Mouse (Mus musculus) CH12.LX (cell line): Measurements from ENCODE around the gene Cadm1. TPM values are rescaled to one million over a fixed set of nuclear protein-coding genes. Genes with fewer than 3 reads are reported as not detected.

Experiments
- DNase-seq: peaks from one replicate; pipeline ENCODE4 v3.0.0-alpha.2; 2013; ENCODE audit errors: extremely low read depth
- H3K27ac ChIP-seq: 2 replicates; pipeline ENCODE4 v1.5.1; 2012; ENCODE audit warnings: low read depth, mild to moderate bottlenecking, control low read depth, moderate library complexity; ENCODE audit not compliant: insufficient read depth
- H3K27me3 ChIP-seq: replicated peaks from 2 replicates; pipeline ENCODE3; 2012; ENCODE audit warnings: inconsistent platforms
- H3K36me3 ChIP-seq, 2 experiments: replicated peaks in 1 of 2; 2 replicates each; pipeline versions ENCODE3 to v1.6.1; 2012; ENCODE audit warnings: inconsistent platforms in 1 of 2, low read length in 1 of 2, mild to moderate bottlenecking in 1 of 2, mixed read lengths in 1 of 2, moderate library complexity in 1 of 2; ENCODE audit not compliant: control insufficient read depth in 1 of 2, insufficient read depth in 1 of 2
- H3K4me1 ChIP-seq, 2 experiments: 2 replicates each; pipeline ENCODE4 v1.6.1; 2012; ENCODE audit warnings: inconsistent platforms in 1 of 2, moderate library complexity in 1 of 2; ENCODE audit not compliant: insufficient read depth in 2 of 2, control insufficient read depth in 1 of 2
- H3K4me2 ChIP-seq: 2 replicates; pipeline ENCODE4 v1.6.1; 2012; ENCODE audit warnings: low read depth, mild to moderate bottlenecking, control low read depth; ENCODE audit not compliant: poor library complexity, insufficient read depth, severe bottlenecking
- H3K4me3 ChIP-seq, 3 experiments: fragments of 150-350 bp in 1 of 3; sonication (generic) in 1 of 3; replicated peaks in 1 of 3; 2 replicates each; pipeline versions ENCODE3 to v1.5.1; 2011 to 2012; ENCODE audit warnings: low read depth in 2 of 3, low read length in 2 of 3, mild to moderate bottlenecking in 2 of 3, moderate library complexity in 2 of 3, control low read depth in 1 of 3, improper control_type of control experiment in 1 of 3, inconsistent platforms in 1 of 3, mixed read lengths in 1 of 3; ENCODE audit not compliant: poor library complexity in 1 of 3
- H3K79me2 ChIP-seq: replicated peaks from 2 replicates; pipeline ENCODE4 v1.6.1; 2012; ENCODE audit warnings: mild to moderate bottlenecking, moderate library complexity; ENCODE audit not compliant: control insufficient read depth, poor library complexity, insufficient read depth, severe bottlenecking; ENCODE audit errors: extremely low read depth
- H3K9ac ChIP-seq: 2 replicates; pipeline ENCODE4 v1.6.1; 2012; ENCODE audit warnings: low read depth, mild to moderate bottlenecking, control low read depth, moderate library complexity; ENCODE audit not compliant: insufficient read depth
- H3K9me3 ChIP-seq: replicated peaks from 2 replicates; pipeline ENCODE3; 2012; ENCODE audit warnings: low read length, inconsistent platforms, mixed read lengths
- BHLHE40 ChIP-seq: IDR thresholded peaks from 2 replicates; pipeline ENCODE4 v1.6.1; 2011; ENCODE audit warnings: mild to moderate bottlenecking, low read depth, low read length, improper control_type of control experiment
- CHD2 ChIP-seq: IDR thresholded peaks from 2 replicates; pipeline ENCODE4 v1.6.1; 2011; ENCODE audit warnings: low read length, improper control_type of control experiment
- CTCF ChIP-seq, 2 experiments: IDR thresholded peaks in 1 of 2; conservative IDR thresholded peaks in 1 of 2; 2 replicates each; pipeline ENCODE4 v1.5.1; 2011 to 2012; ENCODE audit warnings: low read depth in 2 of 2, low read length in 2 of 2, improper control_type of control experiment in 1 of 2, inconsistent platforms in 1 of 2, mild to moderate bottlenecking in 1 of 2, moderate library complexity in 1 of 2
- E2F4 ChIP-seq: IDR thresholded peaks from 2 replicates; pipeline ENCODE4 v1.6.1; 2011; ENCODE audit warnings: low read depth, low read length, improper control_type of control experiment; ENCODE audit not compliant: insufficient replicate concordance
- ELF1 ChIP-seq: IDR thresholded peaks from 2 replicates; pipeline ENCODE4 v1.6.1; 2014; ENCODE audit warnings: low read depth, mild to moderate bottlenecking, inconsistent platforms, low read length, improper control_type of control experiment
- EP300 ChIP-seq: IDR thresholded peaks from 2 replicates; pipeline ENCODE4 v1.6.1; 2011; ENCODE audit warnings: low read length, improper control_type of control experiment
- HCFC1 ChIP-seq: IDR thresholded peaks from 2 replicates; pipeline ENCODE4 v1.6.1; 2012; ENCODE audit warnings: low read depth, mild to moderate bottlenecking, inconsistent platforms, low read length, improper control_type of control experiment
- IRF4 ChIP-seq: IDR thresholded peaks from 2 replicates; pipeline ENCODE4 v1.6.1; 2014; ENCODE audit warnings: low read depth, mild to moderate bottlenecking, inconsistent platforms, low read length, improper control_type of control experiment
- JUN ChIP-seq: IDR thresholded peaks from 2 replicates; pipeline ENCODE4 v1.6.1; 2011; ENCODE audit warnings: low read depth, mild to moderate bottlenecking, low read length, improper control_type of control experiment, moderate library complexity; ENCODE audit not compliant: insufficient read depth
- JUND ChIP-seq: conservative IDR thresholded peaks from 2 replicates; pipeline ENCODE4 v1.6.1; 2011; ENCODE audit warnings: low read depth, low read length, improper control_type of control experiment
- KAT2A ChIP-seq: IDR thresholded peaks from 2 replicates; pipeline ENCODE4 v1.6.1; 2012; ENCODE audit warnings: low read length, improper control_type of control experiment, inconsistent platforms; ENCODE audit not compliant: insufficient replicate concordance
- MAX ChIP-seq: IDR thresholded peaks from 2 replicates; pipeline ENCODE4 v1.6.1; 2011; ENCODE audit warnings: low read length, improper control_type of control experiment
- MAZ ChIP-seq: IDR thresholded peaks from 2 replicates; pipeline ENCODE4 v1.6.1; 2012; ENCODE audit warnings: low read depth, mild to moderate bottlenecking, inconsistent platforms, low read length, improper control_type of control experiment, moderate library complexity
- MEF2A ChIP-seq: IDR thresholded peaks from 2 replicates; pipeline ENCODE4 v1.6.1; 2014; ENCODE audit warnings: low read depth, mild to moderate bottlenecking, inconsistent platforms, low read length, improper control_type of control experiment, borderline replicate concordance
- MXI1 ChIP-seq: IDR thresholded peaks from 2 replicates; pipeline ENCODE4 v1.6.1; 2011; ENCODE audit warnings: mild to moderate bottlenecking, low read depth, low read length, improper control_type of control experiment
- NELFE ChIP-seq: IDR thresholded peaks from 2 replicates; pipeline ENCODE4 v1.6.1; 2011; ENCODE audit warnings: low read depth, low read length, improper control_type of control experiment
- NRF1 ChIP-seq: IDR thresholded peaks from 2 replicates; pipeline ENCODE4 v1.6.1; 2014; ENCODE audit warnings: low read depth, mild to moderate bottlenecking, inconsistent platforms, low read length, improper control_type of control experiment, moderate library complexity
- PAX5 ChIP-seq: IDR thresholded peaks from 2 replicates; pipeline ENCODE4 v1.6.1; 2012; ENCODE audit warnings: low read length, inconsistent platforms, mixed read lengths
- POLR2A ChIP-seq: IDR thresholded peaks from 2 replicates; pipeline ENCODE4 v1.6.1; 2011; ENCODE audit warnings: low read depth, mild to moderate bottlenecking, improper control_type of control experiment, low read length
- RAD21 ChIP-seq: IDR thresholded peaks from 2 replicates; pipeline ENCODE4 v1.6.1; 2011; ENCODE audit warnings: low read depth, mild to moderate bottlenecking, low read length, improper control_type of control experiment, moderate library complexity
- SIN3A ChIP-seq: IDR thresholded peaks from 2 replicates; pipeline ENCODE4 v1.6.1; 2012; ENCODE audit warnings: low read length, improper control_type of control experiment, inconsistent platforms
- SMC3 ChIP-seq: IDR thresholded peaks from 2 replicates; pipeline ENCODE4 v1.6.1; 2011; ENCODE audit warnings: low read depth, low read length, improper control_type of control experiment
- TBP ChIP-seq: conservative IDR thresholded peaks from 2 replicates; pipeline ENCODE4 v1.6.1; 2011; ENCODE audit warnings: low read depth, low read length, improper control_type of control experiment
- UBTF ChIP-seq: IDR thresholded peaks from 2 replicates; pipeline ENCODE4 v1.6.1; 2012; ENCODE audit warnings: low read depth, mild to moderate bottlenecking, inconsistent platforms, low read length, improper control_type of control experiment, moderate library complexity
- USF1 ChIP-seq: IDR thresholded peaks from 2 replicates; pipeline ENCODE4 v1.6.1; 2014; ENCODE audit warnings: low read depth, mild to moderate bottlenecking, inconsistent platforms, low read length, improper control_type of control experiment
- USF2 ChIP-seq: conservative IDR thresholded peaks from 2 replicates; pipeline ENCODE4 v1.6.1; 2011; ENCODE audit warnings: low read depth, low read length, improper control_type of control experiment
- ZC3H11A ChIP-seq: IDR thresholded peaks from 2 replicates; pipeline ENCODE4 v1.6.1; 2012; ENCODE audit warnings: low read depth, mild to moderate bottlenecking, inconsistent platforms, low read length, improper control_type of control experiment
- ZMIZ1 ChIP-seq: IDR thresholded peaks from 2 replicates; pipeline ENCODE4 v1.6.1; 2012; ENCODE audit warnings: low read depth, mild to moderate bottlenecking, inconsistent platforms, low read length, improper control_type of control experiment
- dilution Hi-C: fragments of 300-500 bp; cut with MboI; formaldehyde crosslinking; loops from 2 replicates; pipeline ENCODE4 v1.14.3; 2020; ENCODE audit warnings: low sequenced_read_pairs; ENCODE audit not compliant: extremely low pct_unique_long_range_greater_than_20kb, extremely low pct_ligation_motif_present
- in situ Hi-C: fragments of 300-500 bp; cut with MboI; formaldehyde crosslinking; loops from 3 replicates; pipeline ENCODE4 v1.14.3; 2019; ENCODE audit warnings: low sequenced_read_pairs, low pct_ligation_motif_present, low pct_unique_long_range_greater_than_20kb, mixed read lengths
- polyA plus RNA-seq: library from polyadenylated mRNA; unstranded; fragments of >175 nt; gene quantifications from 2 replicates; pipeline ENCODE4 v1.2.1, GENCODE M21; 2012; ENCODE audit warnings: low read depth; ENCODE audit not compliant: insufficient read length
- total RNA-seq, 2 experiments: library from RNA; depleted of rRNA; stranded (reverse); fragments of 300-350 nt in 1 of 2; fragments of >200 nt in 1 of 2; gene quantifications; 2 replicates each; pipeline ENCODE4 v1.2.3; 2012 to 2014

Gene Cadm1
- total and polyA plus RNA-seq, 3 experiments, result not detected

GRCm38 (mm10) chr9:47545245-47545644 is 15.3 kb downstream of the Cadm1 start:
- Histone ChIP-seq H3K9me3 (peaks cover 47% of the 10 kb centered on the region), H3K4me3 (no peak overlapping the region), H3K79me2 (no peaks in the 10 kb centered on the region), H3K27me3 (no peaks in the 10 kb centered on the region), H3K4me1 (no peaks in the 10 kb centered on the region), H3K27ac (no peak overlapping the region), H3K36me3 (no peaks in the 10 kb centered on the region), H3K9ac (no peak overlapping the region), H3K4me2 (no peak overlapping the region)
- TF ChIP-seq NRF1, result no peak
- no peak for TF ChIP-seq USF2
- no peak for TF ChIP-seq POLR2A
- no peak for TF ChIP-seq MEF2A
- no peak for TF ChIP-seq SMC3
- no peak for TF ChIP-seq ZC3H11A
- no peak for TF ChIP-seq ELF1
- no peak for TF ChIP-seq KAT2A
- TF ChIP-seq MXI1, result no peak
- no peak for TF ChIP-seq PAX5
- no peak for TF ChIP-seq ZMIZ1
- TF ChIP-seq UBTF, result no peak
- in situ Hi-C loops (no loop called here), dilution Hi-C loops (no loop called here)
- no peak for DNase-seq

- no peaks in the 10 kb centered on the region for H3K4me1 ChIP-seq
- H3K9me3 ChIP-seq, result peaks cover 47% of the 10 kb centered on the region
- TF ChIP-seq CTCF (conservative IDR thresholded peaks at IDR 0.05 in 1 of 2, IDR thresholded peaks at IDR 0.05 in 1 of 2; ENCODE audit: low read depth in 2 of 2, low read length in 2 of 2) (no peak), MAZ (no peak), ZC3H11A (no peak), MAX (no peak), JUN (no peak), TBP (no peak)
- dilution Hi-C loops, result no loop called here
- DNase-seq, result no peak
- no peak overlapping the region for H3K27ac ChIP-seq
- H3K9ac ChIP-seq, result no peak overlapping the region
- in situ Hi-C loops, result no loop called here
- H3K4me3 ChIP-seq, result no peak overlapping the region
- no peaks in the 10 kb centered on the region for H3K27me3 ChIP-seq
- H3K36me3 ChIP-seq, result no peaks in the 10 kb centered on the region
- H3K4me2 ChIP-seq, result no peak overlapping the region
- H3K79me2 ChIP-seq, result no peaks in the 10 kb centered on the region
These were observed 15.7 kb downstream of the Cadm1 start for GRCm38 (mm10) chr9:47545667-47546066.

GRCm38 (mm10) chr9:47548402-47548801 is 18.4 kb downstream of the Cadm1 start:
- DNase-seq, result no peak

More at GRCm38 (mm10) chr9:47548402-47548801, 18.4 kb downstream of the Cadm1 start:
- no peak overlapping the region for H3K4me3 ChIP-seq
- H3K79me2 ChIP-seq, result no peaks in the 10 kb centered on the region
- no peak overlapping the region for H3K9ac ChIP-seq
- no peaks in the 10 kb centered on the region for H3K4me1 ChIP-seq
- no peaks in the 10 kb centered on the region for H3K27me3 ChIP-seq
- H3K9me3 ChIP-seq, result peaks cover 57% of the 10 kb centered on the region
- dilution Hi-C loops, result no loop called here
- H3K27ac ChIP-seq, result no peak overlapping the region
- no peaks in the 10 kb centered on the region for H3K36me3 ChIP-seq
- in situ Hi-C loops, result no loop called here
- H3K4me2 ChIP-seq, result no peak overlapping the region
- no peak for TF ChIP-seq USF2
- TF ChIP-seq EP300, result no peak
- TF ChIP-seq RAD21, result no peak
- TF ChIP-seq JUND, result no peak
- no peak for TF ChIP-seq BHLHE40
- no peak for TF ChIP-seq HCFC1
- no peak for TF ChIP-seq SIN3A
- no peak for TF ChIP-seq CHD2
- no peak for TF ChIP-seq ELF1
- TF ChIP-seq IRF4, result no peak
- TF ChIP-seq JUN, result no peak
- no peak for TF ChIP-seq E2F4
- no peak for TF ChIP-seq USF1
- TF ChIP-seq NELFE, result no peak
- TF ChIP-seq KAT2A, result no peak
- no peak for TF ChIP-seq NRF1
- no peak for TF ChIP-seq MAX
